ENCODE assay signal across 8 mouse cellular contexts in genomic region chr17:48281739-48282085, GRCm38 (mm10). TPM values are rescaled to one million over a fixed set of nuclear protein-coding genes. Genes with fewer than 3 reads are reported as not detected.
DNase-seq lines count a peak whose midpoint lies in the region; ATAC-seq and TF ChIP-seq lines count a peak whose summit lies in the region.

No protein-coding gene starts in this region.

- no peaks in the 10 kb centered on the region for H3K27me3 ChIP-seq in heart, embryonic 14.5 days (ENCODE audit: control insufficient read depth, insufficient read depth, low read length)
- H3K27me3 ChIP-seq in hindbrain, embryonic 13.5 days: no peaks in the 10 kb centered on the region
- no peaks in the 10 kb centered on the region for H3K27me3 ChIP-seq in midbrain, embryonic 12.5 days

- H3K4me1 ChIP-seq in heart, embryonic 14.5 days (ENCODE audit: control insufficient read depth in 2 of 2, insufficient read depth in 2 of 2, low read length in 2 of 2): peaks cover 0 to 4% of the 10 kb centered on the region in 2 experiments; a peak in 2 of 4 replicates
- peaks cover 12% of the 10 kb centered on the region for H3K4me1 ChIP-seq in hindbrain, embryonic 13.5 days (replicated peaks)
- peaks cover 12% of the 10 kb centered on the region; the same call in 1 of the 2 replicates for H3K4me1 ChIP-seq in midbrain, embryonic 12.5 days

- no peaks in the 10 kb centered on the region for H3K36me3 ChIP-seq in heart, embryonic 14.5 days (ENCODE audit: control insufficient read depth, insufficient read depth, low read length)
- no peaks in the 10 kb centered on the region for H3K36me3 ChIP-seq in hindbrain, embryonic 13.5 days
- H3K36me3 ChIP-seq in midbrain, embryonic 12.5 days: no peaks in the 10 kb centered on the region

- 15% methylated on average over 3 of the region's 3 CpGs for WGBS in heart, embryonic 14.5 days
- WGBS in hindbrain, embryonic 13.5 days: 7% methylated on average over 3 of the region's 3 CpGs
- WGBS in midbrain, embryonic 12.5 days: 5% methylated on average over 3 of the region's 3 CpGs

- ATAC-seq in heart, embryonic 14.5 days (ENCODE audit: insufficient number of reproducible peaks, insufficient read depth, low FRiP score, low read depth): no peak
- ATAC-seq in hindbrain, embryonic 13.5 days (ENCODE audit: low FRiP score): no peak
- ATAC-seq in midbrain, embryonic 12.5 days (ENCODE audit: low FRiP score, low read depth): 0 out of 2 replicates have a peak, but pooled peaks have one; percentile 38

- H3K4me2 ChIP-seq in heart, embryonic 14.5 days (ENCODE audit: low read length): peak overlapping the region; percentile 56
- peak overlapping the region; percentile 51 for H3K4me2 ChIP-seq in hindbrain, embryonic 13.5 days
- peak overlapping the region; percentile 56 for H3K4me2 ChIP-seq in midbrain, embryonic 12.5 days (replicated peaks)

- DNase-seq in heart, adult 18-20 months: no peak
- peak; percentile 18 for DNase-seq in brain, embryonic 18.5 days (ENCODE audit: low read depth, low spot score)
- no peak for DNase-seq in layer of hippocampus, adult 2 months (ENCODE audit: low spot score in 2 of 2)
- no peak for DNase-seq in ovary, postnatal 10 days (ENCODE audit: low spot score)
- no peak for DNase-seq in adrenal gland, adult (ENCODE audit: inconsistent age in 2 of 2, low spot score in 1 of 2)

- H3K9ac ChIP-seq in heart, embryonic 14.5 days (ENCODE audit: low read length): peak overlapping the region; percentile 25
- peak overlapping the region; percentile 46 for H3K9ac ChIP-seq in hindbrain, embryonic 13.5 days
- peak overlapping the region; percentile 55 for H3K9ac ChIP-seq in midbrain, embryonic 12.5 days (replicated peaks)

- H3K4me3 ChIP-seq in heart, embryonic 14.5 days (ENCODE audit: control insufficient read depth in 1 of 2, insufficient read depth in 1 of 2, low read depth in 1 of 2, low read length in 2 of 2): peak overlapping the region; percentile 24 to 33
- H3K4me3 ChIP-seq in hindbrain, embryonic 13.5 days: peak overlapping the region; percentile 27
- peak overlapping the region; percentile 35 for H3K4me3 ChIP-seq in midbrain, embryonic 12.5 days
- H3K4me3 ChIP-seq in layer of hippocampus, adult 2 months: no peak overlapping the region

- H3K9me3 ChIP-seq in heart, embryonic 14.5 days (ENCODE audit: control insufficient read depth, low read length): no peaks in the 10 kb centered on the region
- H3K9me3 ChIP-seq in hindbrain, embryonic 13.5 days: no peaks in the 10 kb centered on the region
- H3K9me3 ChIP-seq in midbrain, embryonic 12.5 days: no peaks in the 10 kb centered on the region

- no peak overlapping the region for H3K27ac ChIP-seq in heart, embryonic 14.5 days (replicated peaks in 1 of 2; ENCODE audit: control insufficient read depth in 1 of 2, insufficient read depth in 1 of 2, low read depth in 2 of 2, low read length in 2 of 2)
- H3K27ac ChIP-seq in hindbrain, embryonic 13.5 days: no peak overlapping the region
- no peak overlapping the region for H3K27ac ChIP-seq in midbrain, embryonic 12.5 days (replicated peaks)
- no peak overlapping the region for H3K27ac ChIP-seq in layer of hippocampus, adult 2 months

- no peak for TF ChIP-seq CTCF in layer of hippocampus, adult 2 months (conservative IDR thresholded peaks at IDR 0.05)

RNA-seq across cellular contexts. Expression of gene Treml2, which starts 17.6 kb away (rescaled TPM):
- polyA plus RNA-seq in heart, embryonic 14.5 days (2014; fragmentation: Nextera tagmentation; extraction: Ambion mirVana): 0.09 and 0.11 TPM in 2 replicates
- total RNA-seq in heart, adult 18-20 months (2021): 1 to 10 TPM in 1 of 2 experiments, under 1 TPM in 1; 0.65 to 1.1 TPM
- polyA plus RNA-seq in hindbrain, embryonic 13.5 days (2015; fragmentation: Nextera tagmentation; extraction: Ambion mirVana): 0.14 and 0.17 TPM in 2 replicates
- 0.17 and 0.26 TPM in 2 replicates for polyA plus RNA-seq in midbrain, embryonic 12.5 days (2016; fragmentation: Nextera tagmentation; extraction: Ambion mirVana)
- under 1 TPM; 0.25 to 0.36 TPM for total RNA-seq in layer of hippocampus, adult 2 months (2021)

RNA-seq across cellular contexts. Expression of gene Treml4, which starts 17.6 kb away (rescaled TPM):
- 0.53 and 0.63 TPM in 2 replicates for polyA plus RNA-seq in heart, embryonic 14.5 days (2014; fragmentation: Nextera tagmentation; extraction: Ambion mirVana)
- under 1 TPM in 1 of 2 experiments, not detected in 1; 0.33 TPM for total RNA-seq in heart, adult 18-20 months (2021)
- not detected in 2 replicates for polyA plus RNA-seq in hindbrain, embryonic 13.5 days (2015; fragmentation: Nextera tagmentation; extraction: Ambion mirVana)
- polyA plus RNA-seq in midbrain, embryonic 12.5 days (2016; fragmentation: Nextera tagmentation; extraction: Ambion mirVana): 0.10 TPM in 1 of 2 replicates, not detected in the other
- total RNA-seq in layer of hippocampus, adult 2 months (2021): not detected

RNA-seq across cellular contexts. Expression of gene Trem3, which starts 34.1 kb away (rescaled TPM):
- polyA plus RNA-seq in heart, embryonic 14.5 days (2014; fragmentation: Nextera tagmentation; extraction: Ambion mirVana): not detected in 2 replicates
- total RNA-seq in heart, adult 18-20 months (2021): not detected
- not detected in 2 replicates for polyA plus RNA-seq in hindbrain, embryonic 13.5 days (2015; fragmentation: Nextera tagmentation; extraction: Ambion mirVana)
- polyA plus RNA-seq in midbrain, embryonic 12.5 days (2016; fragmentation: Nextera tagmentation; extraction: Ambion mirVana): not detected in 2 replicates
- total RNA-seq in layer of hippocampus, adult 2 months (2021): not detected

RNA-seq across cellular contexts. Expression of gene B430306N03Rik, which starts 34.2 kb away (rescaled TPM):
- 0.09 and 0.30 TPM in 2 replicates for polyA plus RNA-seq in heart, embryonic 14.5 days (2014; fragmentation: Nextera tagmentation; extraction: Ambion mirVana)
- under 1 TPM; 0.18 to 0.20 TPM for total RNA-seq in heart, adult 18-20 months (2021)
- 0.14 and 0.35 TPM in 2 replicates for polyA plus RNA-seq in hindbrain, embryonic 13.5 days (2015; fragmentation: Nextera tagmentation; extraction: Ambion mirVana)
- polyA plus RNA-seq in midbrain, embryonic 12.5 days (2016; fragmentation: Nextera tagmentation; extraction: Ambion mirVana): 0.17 and 0.22 TPM in 2 replicates
- not detected for total RNA-seq in layer of hippocampus, adult 2 months (2021)

RNA-seq across cellular contexts. Expression of gene Trem1, which starts 49.1 kb away (rescaled TPM):
- 0.07 and 0.11 TPM in 2 replicates for polyA plus RNA-seq in heart, embryonic 14.5 days (2014; fragmentation: Nextera tagmentation; extraction: Ambion mirVana)
- under 1 TPM in 1 of 2 experiments, not detected in 1; 0.13 TPM for total RNA-seq in heart, adult 18-20 months (2021)
- not detected in 2 replicates for polyA plus RNA-seq in hindbrain, embryonic 13.5 days (2015; fragmentation: Nextera tagmentation; extraction: Ambion mirVana)
- 0.08 and 0.11 TPM in 2 replicates for polyA plus RNA-seq in midbrain, embryonic 12.5 days (2016; fragmentation: Nextera tagmentation; extraction: Ambion mirVana)
- total RNA-seq in layer of hippocampus, adult 2 months (2021): not detected
